Mouse (Mus musculus) gastrocnemius, postnatal 14 days (tissue): ENCODE results near the gene Tbccd1. TPM values are rescaled to one million over a fixed set of nuclear protein-coding genes. Genes with fewer than 3 reads are reported as not detected.
"Not testable (repeated sequence)": the region's sequence is repeated elsewhere in the genome, so short reads cannot be mapped to it uniquely, and the experiment has no call there.

ENCODE experiments used
- DNase-seq: peaks from one replicate; pipeline ENCODE4 v3.0.0; 2021; ENCODE audit warnings: mixed read lengths
- intact Hi-C: fragments of 180-260 bp; cut with DNase I; formaldehyde crosslinking; loops from one replicate; pipeline ENCODE4 v1.15.1; 2025; ENCODE audit warnings: low total_unique reads
- total RNA-seq, 2 experiments: library from RNA; stranded (reverse); gene quantifications; 2 replicates each; pipeline ENCODE4 v1.2.3; 2021

Tbccd1 gene
- total RNA-seq, 2 experiments from 2014 or later, result 5.0 to 6.2 TPM

DNA sequence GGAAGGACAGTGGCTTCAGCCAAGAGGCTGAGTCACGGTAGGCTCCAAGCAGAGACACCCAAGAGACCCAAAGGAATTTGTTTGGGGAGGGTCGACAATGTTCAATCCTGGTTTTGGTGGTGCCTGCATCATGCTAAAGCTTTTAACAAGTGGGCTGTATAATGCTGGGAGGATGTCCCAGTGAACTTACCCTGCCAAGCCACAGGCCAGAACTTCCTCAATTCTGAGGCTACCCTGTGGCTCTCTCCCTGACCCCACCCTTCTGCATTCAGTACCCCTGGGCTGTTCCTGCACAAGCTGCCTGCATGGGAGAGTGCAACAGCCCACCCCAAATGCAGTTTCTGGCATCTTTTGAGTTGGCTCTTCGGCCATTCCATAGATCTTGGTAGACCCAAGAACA, 58.9 kb downstream of the Tbccd1 start:
- intact Hi-C loops, result no loop called here
- no peak for DNase-seq

GRCm38 (mm10) chr16:22797521-22797920, 59.9 kb downstream of the Tbccd1 start:
- no peak for DNase-seq
- intact Hi-C loops, result no loop called here

- DNase-seq, result no peak
- intact Hi-C loops, result no loop called here
These were observed 62.0 kb downstream of the Tbccd1 start for GRCm38 (mm10) chr16:22795497-22795896.

GRCm38 (mm10) chr16:22791235-22791634, 66.2 kb downstream of the Tbccd1 start:
- DNase-seq, result no peak
- intact Hi-C loops, result no loop called here

- intact Hi-C loops, result no loop called here
- DNase-seq, result no peak
These were observed 67.5 kb downstream of the Tbccd1 start for GRCm38 (mm10) chr16:22789908-22790367.

DNA sequence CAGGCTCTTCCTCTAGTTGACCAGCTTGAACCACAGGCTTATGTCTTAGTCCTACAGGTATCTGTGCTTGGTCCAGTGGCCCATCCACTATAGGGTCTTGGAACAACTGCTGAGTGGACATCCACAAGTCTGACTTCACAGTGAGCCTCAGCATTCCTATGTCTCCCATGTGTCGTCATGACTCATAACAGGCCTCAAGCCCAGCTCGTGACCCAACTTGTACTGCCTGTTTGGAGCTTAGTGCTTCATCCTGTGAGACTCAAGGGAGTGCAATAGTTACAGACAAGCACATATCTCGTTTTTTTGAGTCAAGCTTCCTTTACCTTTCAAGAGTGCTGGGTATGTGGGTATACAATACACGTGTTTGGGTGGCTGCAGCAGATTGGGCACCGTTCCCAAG, 74.8 kb downstream of the Tbccd1 start:
- no peak for DNase-seq

DNA sequence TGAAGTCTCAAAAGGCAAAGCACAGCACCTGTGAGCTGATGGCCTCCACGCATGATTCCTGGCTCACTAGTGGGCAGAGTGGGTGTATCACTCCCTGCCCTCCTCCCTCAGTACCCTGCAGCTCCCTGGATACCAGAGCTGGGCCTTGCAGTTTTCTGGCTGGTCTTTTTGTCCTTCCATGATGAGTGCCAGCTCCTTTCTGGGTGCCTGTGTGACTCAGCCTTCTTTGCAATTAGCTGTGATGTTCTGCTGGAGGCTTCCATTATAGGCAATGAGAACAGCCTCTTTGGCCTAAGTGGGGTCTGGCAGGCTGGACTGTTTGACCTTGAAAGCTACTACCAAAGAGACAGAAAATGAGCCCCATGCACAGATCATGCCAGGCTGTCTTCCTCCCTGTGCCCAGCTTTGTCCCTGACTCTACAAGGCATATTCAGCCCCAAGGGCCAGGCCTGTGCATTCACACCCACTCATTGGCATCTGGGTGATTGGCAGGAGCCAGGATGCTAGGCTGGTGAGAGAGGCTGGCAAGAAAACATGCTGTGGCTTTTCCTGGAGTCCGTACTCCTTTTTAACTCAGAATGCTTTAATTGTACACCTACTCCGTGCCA, 78.1 kb downstream of the Tbccd1 start:
- intact Hi-C loops, result no loop called here
- no peak for DNase-seq

More for the DNA sequence above, 74.8 kb downstream of the Tbccd1 start:
- intact Hi-C loops, result no loop called here

GRCm38 (mm10) chr16:22778296-22778695, 79.2 kb downstream of the Tbccd1 start:
- intact Hi-C loops, result not testable (repeated sequence)

GRCm38 (mm10) chr16:22775471-22775985, 81.9 kb downstream of the Tbccd1 start:
- intact Hi-C loops, result no loop called here
- DNase-seq, result no peak

More at GRCm38 (mm10) chr16:22778296-22778695, 79.2 kb downstream of the Tbccd1 start:
- not testable (repeated sequence) for DNase-seq

GRCm38 (mm10) chr16:22768661-22769060, 88.8 kb downstream of the Tbccd1 start:
- DNase-seq, result no peak
- intact Hi-C loops, result no loop called here

DNA sequence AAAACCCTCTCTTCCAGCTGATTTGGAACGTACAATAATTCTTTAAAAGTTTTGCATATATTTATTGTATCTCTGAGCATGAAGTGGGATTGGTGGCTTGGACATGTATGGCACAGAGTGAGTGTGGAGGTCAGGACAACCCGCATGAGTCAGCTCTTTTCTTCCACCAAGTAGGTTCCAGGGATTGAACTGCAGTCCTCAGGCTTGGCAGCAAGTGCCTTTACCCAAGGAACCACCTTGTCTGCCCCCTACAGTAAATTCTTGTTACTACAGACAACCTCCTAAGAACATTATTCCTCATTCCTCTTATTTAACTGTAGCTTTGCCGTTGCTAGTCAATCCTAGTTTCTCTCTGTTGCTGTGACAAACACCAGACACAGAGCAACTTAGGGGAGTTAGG, 90.1 kb downstream of the Tbccd1 start:
- no peak for DNase-seq
- intact Hi-C loops, result no loop called here

DNA sequence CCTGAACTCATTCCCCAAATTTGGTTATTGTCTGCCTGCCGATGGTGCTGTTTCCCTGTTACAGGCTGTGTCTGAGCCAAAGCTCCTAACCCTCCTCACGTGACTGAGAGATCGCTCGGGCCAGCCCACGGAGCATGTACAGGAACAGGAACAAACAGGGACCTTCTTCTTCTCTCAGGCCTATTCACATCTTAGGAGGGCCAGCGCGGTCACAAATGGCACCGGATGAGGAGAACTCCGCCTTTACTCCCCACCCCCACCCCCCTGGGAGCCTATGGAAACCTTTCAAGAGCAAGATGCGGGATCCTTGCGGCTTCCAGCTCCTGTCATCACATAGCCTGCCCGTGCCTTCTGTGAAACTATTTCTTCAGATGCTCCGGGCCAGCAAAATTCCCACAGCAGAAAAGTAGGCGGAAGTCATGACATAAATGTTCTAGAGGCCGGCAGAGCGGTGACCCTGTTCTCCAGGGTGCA, 90.7 kb downstream of the Tbccd1 start:
- intact Hi-C loops, result no loop called here
- DNase-seq, result peak; percentile 14

GRCm38 (mm10) chr16:22765531-22765930, 91.9 kb downstream of the Tbccd1 start:
- no peak for DNase-seq
- intact Hi-C loops, result no loop called here

Other genes starting within 250 kb of the Tbccd1 start
- under 1 TPM; 0.82 to 0.94 TPM for gene Dgkg, start 200.4 kb downstream of the Tbccd1 start, total RNA-seq
- gene Crygs, start 46.1 kb downstream of the Tbccd1 start, total RNA-seq, result not detected
- gene Dnajb11, start 176 bp upstream of the Tbccd1 start, total RNA-seq, result 10 to 100 TPM; 36.0 to 41.9 TPM
- under 1 TPM; 0.23 to 0.58 TPM for gene Ahsg, start 33.6 kb upstream of the Tbccd1 start, total RNA-seq
- not detected for gene Fetub, start 60.7 kb upstream of the Tbccd1 start, total RNA-seq
- gene Hrg, start 93.4 kb upstream of the Tbccd1 start, total RNA-seq, result not detected
- gene Kng2, start 171.8 kb upstream of the Tbccd1 start, total RNA-seq, result not detected
- gene Kng1, start 200.2 kb upstream of the Tbccd1 start, total RNA-seq, result not detected
- 100 to 1,000 TPM; 294 to 336 TPM for gene Eif4a2, start 249.8 kb upstream of the Tbccd1 start, total RNA-seq